Mouse (Mus musculus) midbrain, postnatal 0 days (tissue): ENCODE data around the gene Aff3. TPM values are rescaled to one million over a fixed set of nuclear protein-coding genes. Genes with fewer than 3 reads are reported as not detected.

ENCODE experiments used
- ATAC-seq: fragments of 200-750 bp; cut with Nextera tagmentation; 2 replicates; pipeline ENCODE4 v1.8.0; 2017; ENCODE audit warnings: moderate number of reproducible peaks, mild to moderate bottlenecking, moderate TSS enrichment, moderate library complexity; ENCODE audit not compliant: low FRiP score
- DNase-seq: peaks from one replicate; pipeline ENCODE4 v3.0.0-alpha.2; 2015; ENCODE audit warnings: low spot score
- H3K27ac ChIP-seq: fragments of 300-500 bp; sonication (generic); 2 replicates; pipeline ENCODE4 v1.5.1; 2014; ENCODE audit warnings: low read depth, mild to moderate bottlenecking, low read length, mixed read lengths
- H3K27me3 ChIP-seq: fragments of 300-500 bp; sonication (generic); 2 replicates; pipeline ENCODE4 v1.6.1; 2014; ENCODE audit warnings: low read length, control low read depth, mixed read lengths; ENCODE audit not compliant: insufficient read depth
- H3K36me3 ChIP-seq: fragments of 300-500 bp; sonication (generic); 2 replicates; pipeline ENCODE4 v1.6.1; 2014; ENCODE audit warnings: low read length, control low read depth, mixed read lengths; ENCODE audit not compliant: insufficient read depth
- H3K4me1 ChIP-seq: fragments of 300-500 bp; sonication (generic); 2 replicates; pipeline ENCODE4 v1.6.1; 2014; ENCODE audit warnings: mild to moderate bottlenecking, control low read depth, antibody characterized with exemption, low read length, mixed read lengths; ENCODE audit not compliant: insufficient read depth
- H3K4me2 ChIP-seq: fragments of 300-500 bp; sonication (generic); 2 replicates; pipeline ENCODE4 v1.6.1; 2014; ENCODE audit warnings: low read depth, mild to moderate bottlenecking, low read length, mixed read lengths; ENCODE audit not compliant: poor library complexity, severe bottlenecking
- H3K4me3 ChIP-seq: fragments of 300-500 bp; sonication (generic); 2 replicates; pipeline ENCODE4 v1.5.1; 2014; ENCODE audit warnings: low read depth, mild to moderate bottlenecking, low read length, moderate library complexity
- H3K9ac ChIP-seq: fragments of 300-500 bp; sonication (generic); replicated peaks from 2 replicates; pipeline ENCODE4 v1.6.1; 2014; ENCODE audit warnings: mild to moderate bottlenecking, low read length, moderate library complexity, mixed read lengths; ENCODE audit not compliant: poor library complexity, severe bottlenecking
- H3K9me3 ChIP-seq: fragments of 300-500 bp; sonication (generic); 2 replicates; pipeline ENCODE4 v1.6.1; 2016; ENCODE audit warnings: low read length, control low read depth
- CTCF ChIP-seq: IDR thresholded peaks from 2 replicates; pipeline ENCODE4 v1.5.1; 2016; ENCODE audit warnings: antibody characterized with exemption, mild to moderate bottlenecking
- WGBS: fragments of 180-500 bp; shearing (Covaris S2); extraction: QIAGEN DNeasy Blood & Tissue Kit; methylation state at CpG from one replicate; pipeline ENCODE4 v1.1.7; 2014; 5-methylcytosine and 5-hydroxymethylcytosine counted together
- polyA plus RNA-seq: library from polyadenylated mRNA; unstranded; fragments of >200 nt; fragmentation: Nextera tagmentation; extraction: Ambion mirVana; gene quantifications from 2 replicates; pipeline ENCODE4 v1.2.1, GENCODE M21; 2015
- total RNA-seq: library from RNA; depleted of rRNA; stranded (reverse); fragments of >200 nt; gene quantifications from 2 replicates; pipeline ENCODE4 v1.2.3, GENCODE M21; 2014

Gene Aff3
- total and polyA plus RNA-seq, 2 experiments from 2014 or later, result 20.6 to 61.2 TPM

DNA sequence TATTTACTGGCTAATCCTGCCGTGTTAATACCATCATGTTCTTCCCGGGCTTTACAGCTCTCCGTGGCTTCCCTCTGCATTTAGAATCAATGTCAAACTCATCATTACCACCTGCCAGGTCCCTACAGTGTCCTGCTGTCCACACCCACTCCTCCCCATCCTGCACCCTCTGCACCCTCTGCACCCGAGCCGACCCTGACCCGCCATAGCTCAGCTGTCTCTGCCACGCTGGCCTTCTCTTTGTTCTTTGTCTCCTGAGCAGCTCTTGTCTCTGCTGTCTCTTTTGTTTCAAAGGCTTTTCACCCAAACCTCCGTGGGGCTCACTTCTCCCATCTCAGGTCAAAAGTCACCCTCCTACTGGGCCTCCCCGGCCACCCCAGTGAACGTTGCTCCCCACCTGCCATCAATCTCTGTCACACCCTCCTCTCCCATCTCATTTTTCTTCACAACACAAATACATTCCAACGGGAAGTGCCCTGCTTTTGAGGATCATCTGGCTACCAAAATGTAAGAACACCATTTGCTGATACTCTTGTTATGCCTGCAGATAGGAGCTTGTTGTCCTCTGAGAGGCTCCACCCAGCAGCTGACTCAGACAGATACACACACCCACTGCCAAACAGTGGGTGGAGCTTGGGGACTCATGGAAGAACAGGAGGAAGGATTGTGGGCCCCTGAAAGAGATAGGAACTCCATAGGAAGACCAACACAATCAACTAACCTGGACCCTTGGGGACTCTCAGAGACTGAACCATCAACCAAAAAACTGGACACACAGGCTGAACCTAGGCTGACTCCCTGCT lies 102.2 kb downstream of the Aff3 start:
- Histone ChIP-seq H3K27me3 (no peaks in the 10 kb centered on the region), H3K9ac (no peak overlapping the region), H3K4me3 (no peak overlapping the region), H3K9me3 (no peaks in the 10 kb centered on the region), H3K27ac (0 out of 2 replicates have a peak overlapping the region, but pooled peaks have one; percentile 6), H3K36me3 (no peaks in the 10 kb centered on the region), H3K4me1 (peaks cover 12% of the 10 kb centered on the region), H3K4me2 (no peak overlapping the region)
- no peak for DNase-seq
- TF ChIP-seq CTCF, result no peak
- no peak for ATAC-seq
- WGBS, result 9% methylated on average over 11 of the region's 11 CpGs

DNA sequence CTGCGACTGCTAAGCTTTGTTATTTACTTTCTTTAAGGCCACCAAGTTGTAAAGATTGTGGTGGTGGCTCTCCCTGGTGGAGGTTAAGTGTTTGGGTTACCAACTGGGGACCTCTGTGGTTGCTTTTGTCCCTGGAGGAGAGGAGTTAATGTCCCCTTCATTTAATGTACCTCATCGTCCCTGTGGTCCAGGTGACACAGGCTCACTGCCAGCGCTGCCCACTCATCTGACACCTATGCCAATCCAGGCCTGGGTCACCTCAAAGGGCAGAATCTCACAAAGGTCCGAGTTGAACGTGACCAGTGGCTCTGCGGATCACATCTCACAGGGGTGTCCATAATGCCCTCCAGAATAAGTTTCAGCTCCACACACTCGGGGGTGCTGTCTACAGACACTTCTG lies 103.4 kb downstream of the Aff3 start:
- peaks cover 12% of the 10 kb centered on the region for H3K4me1 ChIP-seq
- H3K27ac ChIP-seq, result no peak overlapping the region

DNA sequence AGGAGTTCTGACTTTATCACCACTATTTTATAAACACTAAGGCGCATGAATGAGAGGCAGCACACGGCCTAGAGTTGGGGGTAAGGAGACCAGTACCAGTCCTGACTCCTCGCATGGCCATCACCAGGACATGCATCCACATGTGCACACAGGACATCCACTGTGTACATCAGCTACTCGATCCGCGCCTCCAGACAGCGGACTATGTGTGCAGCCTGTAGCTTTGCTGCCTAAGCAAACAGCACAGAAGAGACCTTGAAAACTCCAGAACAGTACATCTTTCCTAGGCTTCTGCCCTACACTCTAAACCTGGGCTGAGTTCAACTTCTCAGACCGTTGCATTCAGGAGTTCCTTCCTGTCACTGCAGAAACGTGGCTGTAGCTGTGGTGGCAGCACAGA lies 104.1 kb downstream of the Aff3 start:
- no peak for TF ChIP-seq CTCF
- no peak overlapping the region for H3K4me3 ChIP-seq
- 85% methylated on average over 9 of the region's 9 CpGs for WGBS

More for the DNA sequence above, 103.4 kb downstream of the Aff3 start:
- Histone ChIP-seq H3K27me3 (no peaks in the 10 kb centered on the region), H3K36me3 (no peaks in the 10 kb centered on the region), H3K9ac (no peak overlapping the region), H3K4me2 (no peak overlapping the region), H3K9me3 (no peaks in the 10 kb centered on the region), H3K4me3 (no peak overlapping the region)
- DNase-seq (no peak), ATAC-seq (no peak)
- WGBS, result 73% methylated on average over 7 of the region's 7 CpGs
- peak; percentile 32 for TF ChIP-seq CTCF

DNA sequence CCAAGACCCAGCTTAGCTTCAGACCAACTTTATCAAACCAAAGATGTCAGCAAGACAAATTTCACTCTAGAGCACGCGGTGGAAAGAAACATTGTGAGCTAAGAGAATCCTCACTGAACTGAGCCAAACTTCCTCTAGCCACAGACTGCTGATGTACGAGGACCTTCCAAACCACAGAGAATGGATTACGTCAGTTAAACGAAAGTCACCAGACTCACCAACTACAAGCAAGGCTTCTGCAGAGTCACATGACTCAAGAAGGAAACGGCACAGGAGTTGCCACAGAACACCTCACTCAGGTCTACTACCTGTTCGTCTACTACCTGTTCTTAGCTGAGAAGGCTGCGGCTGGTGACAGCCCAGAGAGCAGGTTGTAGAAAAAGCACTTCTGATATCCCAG lies 107.1 kb downstream of the Aff3 start:
- no peak for TF ChIP-seq CTCF
- Histone ChIP-seq H3K27ac (no peak overlapping the region), H3K27me3 (no peaks in the 10 kb centered on the region), H3K4me1 (peaks cover 4% of the 10 kb centered on the region), H3K9me3 (no peaks in the 10 kb centered on the region), H3K36me3 (no peaks in the 10 kb centered on the region), H3K4me3 (no peak overlapping the region), H3K9ac (no peak overlapping the region), H3K4me2 (no peak overlapping the region)
- no peak for ATAC-seq
- 90% methylated on average over 8 of the region's 8 CpGs for WGBS
- no peak for DNase-seq

More for the DNA sequence above, 104.1 kb downstream of the Aff3 start:
- Histone ChIP-seq H3K27ac (no peak overlapping the region), H3K27me3 (no peaks in the 10 kb centered on the region), H3K4me2 (no peak overlapping the region), H3K9me3 (no peaks in the 10 kb centered on the region), H3K4me1 (peaks cover 7% of the 10 kb centered on the region), H3K36me3 (no peaks in the 10 kb centered on the region), H3K9ac (no peak overlapping the region)
- no peak for DNase-seq
- no peak for ATAC-seq

DNA sequence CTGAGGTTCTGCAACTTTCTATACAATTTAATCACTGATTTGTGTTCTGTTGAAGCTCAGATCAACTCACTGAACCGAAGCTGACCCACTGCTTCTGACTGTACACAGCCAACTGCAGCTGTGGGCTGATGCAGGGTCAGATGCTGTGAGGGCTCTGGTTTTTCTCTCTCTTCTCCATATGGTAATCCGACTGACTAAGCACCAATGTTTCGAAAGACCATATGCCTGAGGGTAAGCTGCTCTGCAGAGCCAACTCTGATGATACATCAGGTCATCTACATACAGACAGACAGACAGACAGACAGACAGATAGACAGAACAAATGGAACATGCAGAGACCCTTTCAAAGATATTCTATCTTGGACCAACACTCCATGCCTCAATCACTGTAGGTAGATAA lies 110.2 kb downstream of the Aff3 start:
- DNase-seq, result no peak
- WGBS, result 87% methylated on average over 3 of the region's 3 CpGs
- no peak for TF ChIP-seq CTCF
- H3K27ac ChIP-seq, result no peak overlapping the region
- no peak overlapping the region for H3K9ac ChIP-seq
- H3K36me3 ChIP-seq, result no peaks in the 10 kb centered on the region
- H3K4me3 ChIP-seq, result no peak overlapping the region
- H3K9me3 ChIP-seq, result no peaks in the 10 kb centered on the region
- no peaks in the 10 kb centered on the region for H3K27me3 ChIP-seq
- H3K4me1 ChIP-seq, result no peaks in the 10 kb centered on the region; the same call in 1 of the 2 replicates
- H3K4me2 ChIP-seq, result no peak overlapping the region
- ATAC-seq, result no peak

DNA sequence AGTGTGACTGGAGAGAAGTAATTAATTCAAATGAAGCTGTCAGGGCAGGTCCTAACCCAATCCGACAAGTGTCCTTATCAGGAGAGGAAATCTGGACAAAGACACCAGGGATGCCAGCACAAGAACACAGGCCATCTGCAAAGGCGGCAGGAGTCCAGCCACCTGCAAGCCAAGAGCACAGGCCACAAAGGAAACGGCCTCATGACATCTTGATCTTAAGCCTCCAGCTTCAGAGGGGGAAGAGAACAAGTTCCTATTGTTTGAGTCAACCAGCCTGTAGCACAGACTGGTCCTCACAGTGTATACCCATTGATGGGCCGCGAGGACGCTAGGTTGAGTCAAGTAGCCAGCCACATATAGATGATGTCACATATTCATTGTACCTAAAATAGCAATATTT lies 111.7 kb downstream of the Aff3 start:
- H3K4me3 ChIP-seq, result no peak overlapping the region
- ATAC-seq (peak; percentile 41; the same call in 1 of the 2 replicates), DNase-seq (no peak)
- H3K36me3 ChIP-seq, result no peaks in the 10 kb centered on the region
- H3K27ac ChIP-seq, result no peak overlapping the region
- no peak overlapping the region for H3K4me2 ChIP-seq
- no peaks in the 10 kb centered on the region for H3K9me3 ChIP-seq
- H3K4me1 ChIP-seq, result no peaks in the 10 kb centered on the region; the same call in 1 of the 2 replicates
- no peaks in the 10 kb centered on the region for H3K27me3 ChIP-seq
- H3K9ac ChIP-seq, result no peak overlapping the region
- TF ChIP-seq CTCF, result no peak
- WGBS, result 36% methylated on average over 6 of the region's 6 CpGs
